Mouse (Mus musculus) heart, embryonic 12.5 days (tissue): ENCODE measurements around the gene Pdlim5. TPM values are rescaled to one million over a fixed set of nuclear protein-coding genes. Genes with fewer than 3 reads are reported as not detected.

Experiments
- ATAC-seq: fragments of 200-750 bp; cut with Nextera tagmentation; 2 replicates; pipeline ENCODE4 v1.8.0; 2017; ENCODE audit warnings: moderate TSS enrichment, moderate library complexity; ENCODE audit not compliant: insufficient number of reproducible peaks, low FRiP score
- H3K27ac ChIP-seq: fragments of 300-500 bp; sonication (generic); 2 replicates; pipeline ENCODE4 v1.5.1; 2016; ENCODE audit warnings: mild to moderate bottlenecking, moderate library complexity; ENCODE audit not compliant: poor library complexity, severe bottlenecking
- H3K27me3 ChIP-seq: fragments of 300-500 bp; sonication (generic); replicated peaks from 2 replicates; pipeline ENCODE4 v1.6.1; 2016; ENCODE audit warnings: mild to moderate bottlenecking, moderate library complexity
- H3K36me3 ChIP-seq: fragments of 300-500 bp; sonication (generic); 2 replicates; pipeline ENCODE4 v1.6.1; 2016; ENCODE audit warnings: mild to moderate bottlenecking, moderate library complexity
- H3K4me1 ChIP-seq: fragments of 300-500 bp; sonication (generic); replicated peaks from 2 replicates; pipeline ENCODE4 v1.6.1; 2016; ENCODE audit warnings: mild to moderate bottlenecking
- H3K4me2 ChIP-seq: fragments of 300-500 bp; sonication (generic); 2 replicates; pipeline ENCODE4 v1.6.1; 2016; ENCODE audit warnings: mild to moderate bottlenecking, moderate library complexity
- H3K4me3 ChIP-seq: fragments of 300-500 bp; sonication (generic); 2 replicates; pipeline ENCODE4 v1.5.1; 2016; ENCODE audit warnings: mild to moderate bottlenecking
- H3K9ac ChIP-seq: fragments of 300-500 bp; sonication (generic); 2 replicates; pipeline ENCODE4 v1.6.1; 2016; ENCODE audit warnings: mild to moderate bottlenecking, moderate library complexity
- H3K9me3 ChIP-seq: fragments of 300-500 bp; sonication (generic); replicated peaks from 2 replicates; pipeline ENCODE4 v1.6.1; 2016; ENCODE audit warnings: mild to moderate bottlenecking, moderate library complexity
- WGBS: fragments of 180-500 bp; shearing (Covaris S2); methylation state at CpG from one replicate; pipeline ENCODE4 v1.1.7; 2016; 5-methylcytosine and 5-hydroxymethylcytosine counted together
- polyA plus RNA-seq: library from polyadenylated mRNA; unstranded; fragments of >200 nt; fragmentation: Nextera tagmentation; extraction: Ambion mirVana; gene quantifications from 2 replicates; pipeline ENCODE4 v1.2.1, GENCODE M21; 2016

Pdlim5 gene
- polyA plus RNA-seq, 1 experiment from 2014 or later, result 218 TPM

DNA sequence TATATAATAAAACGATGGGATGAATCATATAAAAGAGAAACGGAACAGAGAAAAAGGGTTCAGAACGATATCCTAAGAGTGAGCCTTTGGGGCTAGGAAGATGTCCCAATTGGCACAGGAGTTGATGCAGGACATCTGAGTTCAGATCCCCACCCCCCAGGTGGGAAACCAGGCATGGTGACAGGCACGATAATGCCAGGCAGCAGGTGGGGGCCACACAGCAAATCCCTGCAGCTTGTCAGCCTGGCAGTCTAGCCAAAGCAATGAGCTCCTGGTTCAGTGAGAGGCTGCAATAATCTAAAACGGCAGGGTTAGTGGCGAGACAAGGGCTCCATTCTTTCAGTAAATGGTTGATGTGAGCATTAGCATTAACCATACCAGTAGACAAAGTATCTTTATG, 33.4 kb downstream of the Pdlim5 start:
- Histone ChIP-seq H3K4me1 (0 out of 2 replicates have a peak, but pooled peaks cover 3% of the 10 kb centered on the region), H3K27me3 (no peaks in the 10 kb centered on the region), H3K4me2 (no peak overlapping the region), H3K9me3 (no peaks in the 10 kb centered on the region), H3K9ac (no peak overlapping the region), H3K36me3 (peaks cover 8% of the 10 kb centered on the region; the same call in 1 of the 2 replicates), H3K27ac (no peak overlapping the region), H3K4me3 (no peak overlapping the region)
- ATAC-seq, result no peak
- WGBS, result 69% methylated on average over 6 of the region's 6 CpGs

- Histone ChIP-seq H3K4me2 (no peak overlapping the region), H3K9ac (no peak overlapping the region), H3K27ac (no peak overlapping the region), H3K4me3 (no peak overlapping the region), H3K4me1 (0 out of 2 replicates have a peak, but pooled peaks cover 3% of the 10 kb centered on the region), H3K27me3 (no peaks in the 10 kb centered on the region), H3K9me3 (no peaks in the 10 kb centered on the region), H3K36me3 (0 out of 2 replicates have a peak, but pooled peaks cover 3% of the 10 kb centered on the region)
- ATAC-seq, result no peak
These were observed 36.5 kb downstream of the Pdlim5 start for GRCm38 (mm10) chr3:142358951-142359350.

DNA sequence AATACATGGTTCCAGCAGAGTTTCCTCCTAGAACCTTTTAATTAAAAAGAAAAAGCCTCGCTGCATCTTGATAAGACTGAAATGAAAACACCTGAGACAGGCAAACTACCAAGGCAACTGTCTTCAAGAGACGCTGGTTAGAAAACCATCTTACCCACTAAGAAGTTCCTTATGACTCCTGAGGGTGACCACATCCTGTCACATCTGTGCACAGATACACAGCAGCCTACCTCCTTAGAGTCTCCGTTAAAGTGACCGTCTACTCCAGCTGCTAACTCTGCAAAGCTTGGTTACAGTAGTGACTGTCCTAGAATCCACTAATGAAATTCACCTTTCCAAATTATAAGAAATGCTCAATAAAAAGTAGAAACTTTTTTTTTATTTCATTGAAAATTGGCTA, 38.8 kb downstream of the Pdlim5 start:
- WGBS, result 70% methylated on average over 4 of the region's 4 CpGs
- Histone ChIP-seq H3K4me1 (no peaks in the 10 kb centered on the region), H3K9me3 (no peaks in the 10 kb centered on the region), H3K27me3 (no peaks in the 10 kb centered on the region), H3K36me3 (peaks cover 7% of the 10 kb centered on the region; the same call in 1 of the 2 replicates), H3K4me3 (no peak overlapping the region), H3K4me2 (no peak overlapping the region), H3K9ac (no peak overlapping the region), H3K27ac (no peak overlapping the region)
- ATAC-seq, result no peak

DNA sequence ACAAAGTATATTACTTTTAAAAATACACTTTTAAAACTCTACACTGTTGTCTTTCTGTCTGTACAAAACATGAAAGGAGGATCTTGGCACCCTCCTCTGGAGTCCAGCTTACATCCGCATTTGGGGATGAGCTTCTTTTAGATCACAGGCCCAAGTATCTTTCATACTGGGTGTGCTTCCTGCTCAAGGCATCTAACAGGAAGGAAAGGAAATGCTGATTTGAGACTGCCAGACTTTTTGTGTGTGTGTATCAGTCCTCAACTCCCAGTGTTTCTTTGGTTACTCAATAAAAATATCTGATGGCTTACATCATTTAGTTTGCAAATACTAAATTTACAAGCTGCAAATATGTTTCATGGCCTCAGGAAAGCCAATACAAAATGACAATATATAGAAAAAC, 42.3 kb downstream of the Pdlim5 start:
- Histone ChIP-seq H3K9ac (no peak overlapping the region), H3K4me3 (no peak overlapping the region), H3K36me3 (peaks cover 22% of the 10 kb centered on the region), H3K4me2 (no peak overlapping the region), H3K27ac (no peak overlapping the region), H3K4me1 (0 out of 2 replicates have a peak, but pooled peaks cover 5% of the 10 kb centered on the region), H3K9me3 (peaks cover 5% of the 10 kb centered on the region; the same call in 1 of the 2 replicates), H3K27me3 (no peaks in the 10 kb centered on the region)
- no peak for ATAC-seq
- 61% methylated on average over 1 of the region's 1 CpGs for WGBS

DNA sequence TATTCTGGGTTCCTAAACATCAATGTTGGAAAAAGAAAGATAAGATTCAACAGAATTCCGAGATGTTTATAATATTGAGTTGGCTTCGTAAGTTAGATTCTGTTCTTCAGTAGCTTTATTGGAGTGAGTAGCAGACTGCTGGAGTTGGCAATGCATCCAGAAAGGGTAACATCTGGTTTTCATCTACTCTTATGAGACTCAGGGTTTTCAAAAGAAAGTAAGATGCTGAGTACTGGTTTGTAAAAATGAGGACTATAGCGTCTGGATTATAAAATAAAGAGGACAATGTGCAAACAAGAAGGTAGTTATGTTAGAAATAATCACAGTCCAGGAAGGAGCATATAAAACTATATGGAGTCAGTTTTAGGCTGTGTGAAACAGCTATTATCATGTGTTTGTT, 45.0 kb downstream of the Pdlim5 start:
- Histone ChIP-seq H3K36me3 (peaks cover 22% of the 10 kb centered on the region), H3K9me3 (peaks cover 5% of the 10 kb centered on the region; the same call in 1 of the 2 replicates), H3K4me3 (no peak overlapping the region), H3K9ac (no peak overlapping the region), H3K4me1 (peaks cover 11% of the 10 kb centered on the region), H3K27me3 (no peaks in the 10 kb centered on the region), H3K27ac (no peak overlapping the region), H3K4me2 (no peak overlapping the region)
- no peak for ATAC-seq
- whole genome bisulfite sequencing, result 73% methylated on average over 3 of the region's 3 CpGs

GRCm38 (mm10) chr3:142348816-142349631, 46.5 kb downstream of the Pdlim5 start:
- 83% methylated on average over 5 of the region's 5 CpGs for WGBS
- H3K27ac ChIP-seq, result no peak overlapping the region
- no peak overlapping the region for H3K4me3 ChIP-seq
- H3K4me1 ChIP-seq, result peaks cover 17% of the 10 kb centered on the region
- H3K9me3 ChIP-seq, result peaks cover 5% of the 10 kb centered on the region; the same call in 1 of the 2 replicates
- H3K27me3 ChIP-seq, result no peaks in the 10 kb centered on the region
- ATAC-seq, result no peak
- H3K36me3 ChIP-seq, result peaks cover 22% of the 10 kb centered on the region
- H3K9ac ChIP-seq, result no peak overlapping the region
- H3K4me2 ChIP-seq, result no peak overlapping the region

GRCm38 (mm10) chr3:142346261-142346660, 49.2 kb downstream of the Pdlim5 start:
- peaks cover 19% of the 10 kb centered on the region for H3K4me1 ChIP-seq
- WGBS, result 68% methylated on average over 6 of the region's 6 CpGs

DNA sequence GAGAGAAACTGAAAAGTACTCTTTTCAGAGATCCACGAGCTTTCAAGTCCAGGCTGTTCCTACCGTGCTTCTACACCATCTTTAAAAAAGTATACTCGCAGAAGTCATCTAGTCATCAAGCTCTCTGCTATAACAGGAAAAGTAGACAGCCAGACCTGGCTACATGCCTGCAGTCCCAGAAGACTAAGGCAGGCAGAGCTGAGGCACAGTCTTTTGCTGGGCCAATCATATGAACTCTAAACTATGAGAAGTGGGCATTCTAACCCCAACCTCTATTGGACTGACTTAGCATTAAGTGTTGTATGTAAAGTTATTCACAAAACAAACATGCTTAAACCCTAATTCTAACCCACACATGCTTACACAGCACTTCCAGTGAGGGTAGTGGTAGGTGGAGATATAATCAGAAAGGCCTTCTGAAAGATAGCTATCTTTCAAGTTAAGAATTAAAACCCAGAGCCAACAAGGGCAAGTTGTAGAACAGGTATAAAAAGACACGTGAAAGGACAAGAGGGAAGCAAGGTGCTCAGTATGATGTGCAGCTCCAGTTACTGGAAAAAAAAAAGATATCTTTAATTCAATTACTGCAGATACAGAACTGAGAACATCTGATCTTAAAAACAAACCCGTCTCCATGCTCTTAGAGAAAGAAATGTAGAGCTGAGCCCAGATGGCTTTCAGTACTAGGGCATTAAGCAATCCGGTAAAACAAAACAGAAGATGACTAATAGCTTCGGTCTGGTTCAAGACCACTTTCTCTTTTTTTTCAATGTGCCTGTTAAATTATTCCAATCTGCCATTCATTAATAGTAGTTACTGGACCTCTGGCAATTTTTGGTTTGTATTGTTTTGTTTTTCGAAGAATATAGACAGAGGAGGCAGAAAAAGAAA, 50.0 kb downstream of the Pdlim5 start:
- WGBS, result 74% methylated on average over 8 of the region's 8 CpGs
- Histone ChIP-seq H3K9ac (no peak overlapping the region), H3K9me3 (peaks cover 5% of the 10 kb centered on the region; the same call in 1 of the 2 replicates), H3K27me3 (no peaks in the 10 kb centered on the region), H3K36me3 (peaks cover 15% of the 10 kb centered on the region), H3K27ac (no peak overlapping the region), H3K4me2 (no peak overlapping the region), H3K4me1 (peaks cover 22% of the 10 kb centered on the region), H3K4me3 (no peak overlapping the region)
- no peak for ATAC-seq

More at GRCm38 (mm10) chr3:142346261-142346660, 49.2 kb downstream of the Pdlim5 start:
- no peak overlapping the region for H3K9ac ChIP-seq
- no peaks in the 10 kb centered on the region for H3K27me3 ChIP-seq
- H3K27ac ChIP-seq, result no peak overlapping the region
- H3K4me3 ChIP-seq, result no peak overlapping the region
- no peak overlapping the region for H3K4me2 ChIP-seq
- H3K36me3 ChIP-seq, result peaks cover 15% of the 10 kb centered on the region
- no peak for ATAC-seq
- peaks cover 5% of the 10 kb centered on the region; the same call in 1 of the 2 replicates for H3K9me3 ChIP-seq

DNA sequence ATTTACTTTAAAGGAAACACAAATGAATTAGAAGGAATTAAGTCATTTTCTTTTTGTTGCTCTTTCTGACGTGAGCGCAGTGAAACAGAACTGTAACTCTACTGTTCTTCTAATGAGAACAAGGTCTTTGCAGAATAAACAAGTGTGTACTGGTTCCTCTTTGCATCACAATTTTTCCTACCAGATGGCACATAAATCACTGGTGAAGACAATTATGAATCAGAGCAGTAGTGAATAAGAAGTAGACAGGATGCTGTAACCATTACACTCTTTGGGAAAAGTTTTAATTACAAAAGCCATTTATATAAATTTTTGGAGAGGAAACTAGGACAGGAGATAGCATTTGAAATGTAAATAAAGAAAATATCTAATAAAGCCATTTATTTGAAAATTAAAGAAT, 51.7 kb downstream of the Pdlim5 start:
- H3K36me3 ChIP-seq, result peaks cover 6% of the 10 kb centered on the region
- no peak for ATAC-seq
- no peak overlapping the region for H3K9ac ChIP-seq
- no peaks in the 10 kb centered on the region for H3K27me3 ChIP-seq
- peaks cover 31% of the 10 kb centered on the region for H3K4me1 ChIP-seq
- WGBS, result 94% methylated on average over 2 of the region's 2 CpGs
- H3K4me3 ChIP-seq, result no peak overlapping the region
- H3K9me3 ChIP-seq, result peaks cover 5% of the 10 kb centered on the region; the same call in 1 of the 2 replicates
- H3K4me2 ChIP-seq, result no peak overlapping the region
- no peak overlapping the region for H3K27ac ChIP-seq

DNA sequence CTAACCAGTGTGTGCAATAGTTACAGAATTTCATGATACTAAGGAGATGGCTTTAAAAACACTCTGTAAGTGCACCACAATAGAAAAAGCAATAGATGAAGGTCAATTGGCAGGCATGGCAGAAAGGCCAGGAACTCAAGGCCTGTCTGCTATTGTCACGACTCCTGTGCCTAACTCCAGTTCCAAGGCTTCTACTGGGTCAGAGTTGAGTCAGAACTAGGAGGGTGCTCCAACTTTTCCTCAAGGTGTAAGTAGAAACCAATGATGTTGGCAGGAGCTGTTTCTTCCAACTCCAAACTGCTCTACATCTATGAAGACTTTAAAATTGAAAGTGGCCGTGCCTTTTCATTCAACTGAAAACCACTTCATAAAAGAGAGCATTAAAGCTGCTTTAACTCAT, 54.8 kb downstream of the Pdlim5 start:
- H3K9ac ChIP-seq, result no peak overlapping the region
- no peaks in the 10 kb centered on the region for H3K36me3 ChIP-seq
- peaks cover 39% of the 10 kb centered on the region for H3K4me1 ChIP-seq
- no peaks in the 10 kb centered on the region for H3K9me3 ChIP-seq
- no peak overlapping the region for H3K4me2 ChIP-seq
- no peak for ATAC-seq
- no peaks in the 10 kb centered on the region for H3K27me3 ChIP-seq
- H3K27ac ChIP-seq, result 0 out of 2 replicates have a peak overlapping the region, but pooled peaks have one; percentile 10
- WGBS, result 49% methylated on average over 2 of the region's 2 CpGs
- no peak overlapping the region for H3K4me3 ChIP-seq
